Mouse (Mus musculus) stomach, embryonic 14.5 days (tissue): ENCODE measurements around the gene Cryaa. TPM values are rescaled to one million over a fixed set of nuclear protein-coding genes. Genes with fewer than 3 reads are reported as not detected.

Experiments
- ATAC-seq: fragments of 200-750 bp; cut with Nextera tagmentation; 2 replicates; pipeline ENCODE4 v1.8.0; 2017; ENCODE audit warnings: low read depth, moderate TSS enrichment; ENCODE audit not compliant: insufficient number of reproducible peaks, insufficient read depth, low FRiP score
- H3K27ac ChIP-seq: fragments of 300-500 bp; sonication (generic); 2 replicates; pipeline ENCODE4 v1.5.1; 2014; ENCODE audit warnings: mild to moderate bottlenecking, low read length, moderate library complexity, mixed read lengths
- H3K27me3 ChIP-seq: fragments of 300-500 bp; sonication (generic); 2 replicates; pipeline ENCODE4 v1.6.1; 2014; ENCODE audit warnings: low read length, control low read depth, mixed read lengths; ENCODE audit not compliant: control insufficient read depth, insufficient read depth
- H3K36me3 ChIP-seq: fragments of 300-500 bp; sonication (generic); 2 replicates; pipeline ENCODE4 v1.6.1; 2014; ENCODE audit warnings: mild to moderate bottlenecking, control low read depth, low read length, moderate library complexity, mixed read lengths; ENCODE audit not compliant: control insufficient read depth, insufficient read depth
- H3K4me1 ChIP-seq: fragments of 300-500 bp; sonication (generic); 2 replicates; pipeline ENCODE4 v1.6.1; 2014; ENCODE audit warnings: low read length, control low read depth, mixed read lengths; ENCODE audit not compliant: control insufficient read depth, insufficient read depth
- H3K4me2 ChIP-seq: fragments of 300-500 bp; sonication (generic); replicated peaks from 2 replicates; pipeline ENCODE4 v1.6.1; 2014; ENCODE audit warnings: low read depth, low read length, control low read depth
- H3K4me3 ChIP-seq: fragments of 300-500 bp; sonication (generic); 2 replicates; pipeline ENCODE4 v1.5.1; 2014; ENCODE audit warnings: low read depth, low read length, control low read depth
- H3K9ac ChIP-seq: fragments of 300-500 bp; sonication (generic); replicated peaks from 2 replicates; pipeline ENCODE4 v1.6.1; 2014; ENCODE audit warnings: low read depth, mild to moderate bottlenecking, control low read depth, low read length, moderate library complexity, mixed read lengths
- H3K9me3 ChIP-seq: fragments of 300-500 bp; sonication (generic); 2 replicates; pipeline ENCODE4 v1.6.1; 2016; ENCODE audit warnings: low read depth, low read length, control low read depth; ENCODE audit not compliant: control insufficient read depth
- WGBS: fragments of 180-500 bp; shearing (Covaris S2); extraction: QIAGEN DNeasy Blood & Tissue Kit; methylation state at CpG from one replicate; pipeline ENCODE4 v1.1.7; 2014; 5-methylcytosine and 5-hydroxymethylcytosine counted together
- polyA plus RNA-seq: library from polyadenylated mRNA; unstranded; fragments of >200 nt; fragmentation: Nextera tagmentation; extraction: Ambion mirVana; gene quantifications from 2 replicates; pipeline ENCODE4 v1.2.1, GENCODE M21; 2014

Cryaa gene
- polyA plus RNA-seq, 1 experiment from 2014 or later = not detected

- Histone ChIP-seq H3K27ac (no peak overlapping the region), H3K9me3 (no peaks in the 10 kb centered on the region), H3K4me1 (peaks cover 5% of the 10 kb centered on the region), H3K4me3 (no peak overlapping the region), H3K9ac (peak overlapping the region; percentile 21; the same call in 1 of the 2 replicates), H3K4me2 (no peak overlapping the region; the same call in 1 of the 2 replicates), H3K27me3 (no peaks in the 10 kb centered on the region; the same call in 1 of the 2 replicates), H3K36me3 (no peaks in the 10 kb centered on the region)
- 65% methylated on average over 9 of the region's 9 CpGs for whole genome bisulfite sequencing
- no peak for ATAC-seq
These were observed 39.6 kb upstream of the Cryaa start for GRCm38 (mm10) chr17:31637866-31638570.

GRCm38 (mm10) chr17:31639651-31640050 is 38.0 kb upstream of the Cryaa start:
- Histone ChIP-seq H3K4me1 (peaks cover 5% of the 10 kb centered on the region), H3K9ac (no peak overlapping the region), H3K27me3 (no peaks in the 10 kb centered on the region; the same call in 1 of the 2 replicates), H3K4me3 (no peak overlapping the region), H3K36me3 (no peaks in the 10 kb centered on the region), H3K9me3 (no peaks in the 10 kb centered on the region), H3K4me2 (no peak overlapping the region), H3K27ac (no peak overlapping the region)
- WGBS = 64% methylated on average over 4 of the region's 4 CpGs
- no peak for ATAC-seq

- WGBS = 46% methylated on average over 8 of the region's 8 CpGs
These were observed 35.3 kb upstream of the Cryaa start for GRCm38 (mm10) chr17:31642331-31642730.

GRCm38 (mm10) chr17:31642913-31643312 is 34.7 kb upstream of the Cryaa start:
- Histone ChIP-seq H3K27ac (no peak overlapping the region), H3K4me3 (no peak overlapping the region), H3K9ac (no peak overlapping the region), H3K27me3 (no peaks in the 10 kb centered on the region), H3K9me3 (no peaks in the 10 kb centered on the region; the same call in 1 of the 2 replicates), H3K4me1 (no peaks in the 10 kb centered on the region), H3K4me2 (no peak overlapping the region), H3K36me3 (peaks cover 17% of the 10 kb centered on the region)
- 74% methylated on average over 4 of the region's 4 CpGs for WGBS
- ATAC-seq = no peak

More at GRCm38 (mm10) chr17:31642331-31642730, 35.3 kb upstream of the Cryaa start:
- ATAC-seq = no peak
- H3K9ac ChIP-seq = no peak overlapping the region
- H3K36me3 ChIP-seq = peaks cover 11% of the 10 kb centered on the region
- H3K27ac ChIP-seq = no peak overlapping the region
- no peaks in the 10 kb centered on the region; the same call in 1 of the 2 replicates for H3K9me3 ChIP-seq
- H3K4me2 ChIP-seq = no peak overlapping the region
- no peaks in the 10 kb centered on the region for H3K27me3 ChIP-seq
- no peak overlapping the region for H3K4me3 ChIP-seq
- no peaks in the 10 kb centered on the region for H3K4me1 ChIP-seq

- no peak overlapping the region for H3K9ac ChIP-seq
- no peak overlapping the region for H3K4me2 ChIP-seq
- no peak overlapping the region for H3K27ac ChIP-seq
- no peaks in the 10 kb centered on the region for H3K27me3 ChIP-seq
- H3K4me3 ChIP-seq = no peak overlapping the region
- 93% methylated on average over 5 of the region's 5 CpGs for WGBS
- no peaks in the 10 kb centered on the region for H3K4me1 ChIP-seq
- H3K36me3 ChIP-seq = peaks cover 50% of the 10 kb centered on the region
- ATAC-seq = peak; percentile 37; the same call in 1 of the 2 replicates
- no peaks in the 10 kb centered on the region; the same call in 1 of the 2 replicates for H3K9me3 ChIP-seq
These were observed 31.2 kb upstream of the Cryaa start for GRCm38 (mm10) chr17:31646199-31647002.

- WGBS = 84% methylated on average over 14 of the region's 14 CpGs
These were observed 25.5 kb upstream of the Cryaa start for GRCm38 (mm10) chr17:31652152-31652551.

GRCm38 (mm10) chr17:31653277-31653676 is 24.3 kb upstream of the Cryaa start:
- Histone ChIP-seq H3K4me2 (no peak overlapping the region), H3K4me3 (no peak overlapping the region), H3K36me3 (peaks cover 74% of the 10 kb centered on the region), H3K4me1 (peaks cover 16% of the 10 kb centered on the region; the same call in 1 of the 2 replicates), H3K27ac (no peak overlapping the region), H3K27me3 (no peaks in the 10 kb centered on the region), H3K9ac (no peak overlapping the region), H3K9me3 (no peaks in the 10 kb centered on the region)
- no peak for ATAC-seq
- 69% methylated on average over 6 of the region's 6 CpGs for whole genome bisulfite sequencing

More at GRCm38 (mm10) chr17:31652152-31652551, 25.5 kb upstream of the Cryaa start:
- Histone ChIP-seq H3K27me3 (no peaks in the 10 kb centered on the region), H3K4me2 (no peak overlapping the region), H3K9ac (no peak overlapping the region), H3K4me3 (no peak overlapping the region), H3K27ac (no peak overlapping the region), H3K9me3 (no peaks in the 10 kb centered on the region), H3K4me1 (peaks cover 11% of the 10 kb centered on the region; the same call in 1 of the 2 replicates), H3K36me3 (peaks cover 84% of the 10 kb centered on the region)
- ATAC-seq = no peak

- H3K4me2 ChIP-seq = no peak overlapping the region
- peaks cover 16% of the 10 kb centered on the region; the same call in 1 of the 2 replicates for H3K4me1 ChIP-seq
- H3K27ac ChIP-seq = no peak overlapping the region
- H3K27me3 ChIP-seq = no peaks in the 10 kb centered on the region
- H3K36me3 ChIP-seq = peaks cover 55% of the 10 kb centered on the region
- no peak overlapping the region for H3K9ac ChIP-seq
- 70% methylated on average over 4 of the region's 4 CpGs for WGBS
- ATAC-seq = no peak
- no peaks in the 10 kb centered on the region for H3K9me3 ChIP-seq
- no peak overlapping the region for H3K4me3 ChIP-seq
These were observed 22.2 kb upstream of the Cryaa start for GRCm38 (mm10) chr17:31655366-31655765.
